Mouse (Mus musculus): ENCODE results near the gene Klf1.
"Not testable (repeated sequence)": the region's sequence is repeated elsewhere in the genome, so short reads cannot be mapped to it uniquely, and the experiment has no call there.

Klf1 gene

DNA sequence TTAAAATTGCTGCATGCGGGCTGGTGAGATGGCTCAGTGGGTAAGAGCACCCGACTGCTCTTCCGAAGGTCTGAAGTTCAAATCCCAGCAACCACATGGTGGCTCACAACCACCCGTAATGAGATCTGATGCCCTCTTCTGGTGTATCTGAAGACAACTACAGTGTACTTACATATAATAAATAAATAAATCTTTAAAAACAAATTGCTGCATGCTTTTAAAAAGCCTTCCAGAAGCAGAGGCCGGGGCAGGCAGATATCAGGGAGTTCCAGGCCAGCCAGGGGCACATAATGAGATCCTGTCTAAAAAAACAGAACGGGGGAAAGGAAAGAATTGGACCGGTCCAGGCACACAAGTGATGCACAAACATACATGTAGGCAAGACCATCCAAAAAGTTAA is 6.3 kb downstream of the Klf1 start:
- not testable (repeated sequence) for DNase-seq

DNA sequence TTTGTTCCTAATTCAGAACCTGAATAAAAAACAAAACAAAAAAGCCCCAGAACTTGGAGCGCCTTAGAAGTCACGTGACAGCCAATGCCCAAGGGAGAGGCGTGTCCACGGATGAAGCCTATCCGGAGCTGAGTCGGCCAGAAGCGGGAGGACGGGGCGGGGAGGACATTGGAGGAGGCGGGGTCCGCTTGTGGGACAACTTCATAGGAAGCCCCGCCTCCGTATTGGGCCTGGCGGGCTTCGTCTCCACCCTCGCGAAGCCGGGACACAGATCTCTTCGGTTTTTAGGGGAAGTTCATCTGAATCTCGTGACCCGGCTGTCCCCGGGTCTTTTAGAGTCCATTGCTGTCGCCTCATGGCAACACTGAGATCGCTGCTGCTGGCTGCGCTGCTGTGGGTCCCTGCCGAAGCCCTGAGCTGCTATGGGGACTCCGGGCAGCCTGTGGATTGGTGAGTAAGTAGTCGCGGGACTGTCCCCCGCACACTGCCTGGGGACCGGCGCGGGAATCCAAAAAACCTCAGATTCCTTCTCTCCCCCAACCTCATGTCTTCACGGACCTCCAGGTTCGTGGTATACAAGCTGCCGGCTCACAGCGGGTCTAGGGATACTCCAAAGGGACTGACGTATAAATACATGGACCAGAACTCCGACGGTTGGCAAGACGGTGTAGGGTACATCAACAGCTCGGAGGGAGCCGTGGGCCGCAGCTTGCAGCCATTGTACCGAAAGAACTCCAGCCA is 6.9 kb downstream of the Klf1 start, which contains the start of gene Dnase2a:
Gene Dnase2a (plus strand): TSS at position 140 of the 741 bp plus-strand sequence.
- peak; percentile 82 for DNase-seq

DNA sequence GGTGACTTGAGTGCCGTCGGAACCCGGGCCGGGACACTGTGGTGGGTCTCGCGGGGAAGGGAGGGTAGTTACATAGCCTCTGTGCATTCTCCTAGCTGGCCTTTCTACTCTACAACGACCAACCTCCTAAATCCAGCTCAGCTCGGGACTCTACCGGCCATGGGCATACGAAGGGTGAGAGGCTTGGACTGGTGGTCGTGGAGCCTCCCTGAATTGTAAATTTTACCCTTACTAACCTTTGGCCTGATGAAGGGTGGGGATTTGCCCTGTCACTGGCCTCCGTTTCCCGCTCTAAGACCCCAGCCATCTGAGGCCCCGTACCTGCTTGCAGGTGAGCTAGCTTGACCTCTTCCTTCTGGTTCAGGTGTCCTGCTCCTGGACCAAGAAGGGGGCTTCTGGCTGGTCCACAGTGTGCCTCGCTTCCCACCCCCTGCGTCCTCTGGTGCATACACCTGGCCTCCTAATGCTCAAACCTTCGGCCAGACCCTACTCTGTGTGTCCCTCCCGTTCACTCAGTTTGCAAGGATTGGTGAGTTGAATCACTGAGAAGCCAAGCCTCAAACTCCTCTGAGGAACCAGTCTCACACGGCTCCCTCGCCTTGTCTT is 7.5 kb downstream of the Klf1 start:
- DNase-seq = no peak

GRCm38 (mm10) chr8:84909949-84910348 is 8.2 kb downstream of the Klf1 start:
- DNase-seq = no peak

GRCm38 (mm10) chr8:84910551-84910950 is 8.8 kb downstream of the Klf1 start:
- no peak for DNase-seq

GRCm38 (mm10) chr8:84911854-84912253 is 10.1 kb downstream of the Klf1 start:
- no peak for DNase-seq

DNA sequence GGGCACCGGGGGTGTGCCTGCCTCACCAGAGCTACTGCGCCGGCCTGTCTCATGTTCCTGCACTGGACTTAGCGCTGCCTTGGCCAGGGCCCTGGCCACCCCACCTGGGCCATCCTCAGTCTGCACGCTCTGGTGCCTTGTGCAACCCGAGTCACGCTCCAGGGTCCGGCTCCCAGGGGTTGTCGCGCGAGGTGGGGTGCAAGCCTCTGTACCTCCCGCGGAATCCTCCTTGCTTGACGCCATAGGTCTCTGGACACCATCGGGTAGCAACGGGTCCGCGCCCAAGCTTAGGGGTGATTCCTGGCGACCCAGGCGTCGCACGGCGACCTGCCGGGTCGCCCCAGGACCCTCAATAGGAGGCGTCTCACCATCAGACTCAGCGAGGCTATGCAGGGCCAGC is 10.7 kb downstream of the Klf1 start:
- no peak for DNase-seq

DNA sequence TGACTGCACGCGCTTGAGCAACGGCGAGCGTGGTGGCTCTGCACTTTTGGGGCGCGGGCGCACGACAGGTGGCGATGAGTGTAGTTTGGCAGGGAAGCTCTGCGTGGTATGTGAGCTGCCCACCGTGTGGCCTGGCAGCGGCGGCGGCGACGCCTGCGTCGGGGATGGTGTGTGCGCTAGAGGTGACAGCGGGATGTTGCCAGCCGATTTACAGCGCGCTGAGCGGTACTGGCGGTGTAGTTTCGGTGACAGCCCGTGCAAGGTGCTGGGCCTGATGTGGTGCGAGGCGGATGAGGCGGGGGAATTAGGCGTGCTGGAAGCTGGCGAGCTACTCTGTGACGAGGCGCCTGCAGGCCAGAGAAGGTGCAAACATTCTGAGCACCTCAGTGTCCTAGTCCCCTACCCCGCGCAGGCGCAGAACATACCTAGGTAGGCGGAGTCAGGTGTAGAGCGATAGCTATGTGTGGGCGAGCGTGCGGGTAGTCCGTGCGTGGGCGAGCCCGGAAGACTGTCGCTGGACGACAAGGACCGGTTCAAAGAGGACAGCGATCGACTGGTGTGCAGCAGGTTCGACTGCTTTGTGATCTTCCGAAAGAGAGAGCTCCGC is 11.3 kb downstream of the Klf1 start:
- peak; percentile 53 for DNase-seq

GRCm38 (mm10) chr8:84913502-84913900 is 11.8 kb downstream of the Klf1 start:
- no peak for DNase-seq

DNA sequence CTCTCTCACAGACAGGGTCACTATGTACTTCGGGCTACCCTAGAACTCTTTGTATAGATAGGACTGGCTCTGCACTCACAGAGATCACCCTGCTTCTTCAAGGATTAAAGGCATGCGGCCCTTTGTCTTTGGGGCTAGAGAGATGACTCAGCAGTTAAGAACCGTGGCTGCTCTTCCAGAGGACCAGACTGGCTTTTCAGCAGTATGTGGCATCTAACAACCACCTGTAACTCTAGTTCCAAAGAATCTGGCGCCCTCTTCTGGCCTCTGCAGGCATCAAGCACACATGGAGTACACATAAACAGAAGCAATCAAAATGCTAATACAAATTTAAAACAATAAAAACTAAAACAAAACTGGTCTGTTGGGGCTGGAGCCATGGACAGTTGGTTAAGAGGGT is 12.2 kb downstream of the Klf1 start:
- peak; percentile 63 for DNase-seq

- DNase-seq = no peak
Measured at GRCm38 (mm10) chr8:84915269-84915668, 13.5 kb downstream of the Klf1 start.

DNA sequence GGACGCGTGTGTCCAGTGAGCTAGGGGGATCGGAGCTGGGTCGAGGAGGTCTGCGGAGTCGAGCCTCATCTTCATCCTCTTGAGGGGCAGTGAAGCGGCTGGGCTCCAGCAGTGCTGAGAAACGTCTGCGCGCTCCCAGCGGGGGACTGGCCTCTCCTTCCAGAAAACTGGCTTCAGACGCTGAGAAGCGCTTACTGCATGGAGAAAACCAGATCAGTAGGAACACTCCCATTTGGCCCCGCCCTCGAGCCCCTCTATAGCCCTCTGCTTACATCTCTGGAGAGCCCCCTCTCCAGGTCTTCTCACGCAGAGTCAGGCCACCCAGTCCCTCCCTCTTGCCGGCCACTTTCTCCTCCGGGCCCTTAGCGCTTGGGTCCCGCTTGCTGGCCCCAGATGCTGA is 16.1 kb downstream of the Klf1 start:
- DNase-seq = no peak

GRCm38 (mm10) chr8:84918646-84919045 is 16.9 kb downstream of the Klf1 start:
- DNase-seq = no peak

GRCm38 (mm10) chr8:84921596-84921995 is 19.9 kb downstream of the Klf1 start:
- no peak for DNase-seq

- DNase-seq = no peak
Measured at GRCm38 (mm10) chr8:84925557-84925956, 23.8 kb downstream of the Klf1 start.

DNA sequence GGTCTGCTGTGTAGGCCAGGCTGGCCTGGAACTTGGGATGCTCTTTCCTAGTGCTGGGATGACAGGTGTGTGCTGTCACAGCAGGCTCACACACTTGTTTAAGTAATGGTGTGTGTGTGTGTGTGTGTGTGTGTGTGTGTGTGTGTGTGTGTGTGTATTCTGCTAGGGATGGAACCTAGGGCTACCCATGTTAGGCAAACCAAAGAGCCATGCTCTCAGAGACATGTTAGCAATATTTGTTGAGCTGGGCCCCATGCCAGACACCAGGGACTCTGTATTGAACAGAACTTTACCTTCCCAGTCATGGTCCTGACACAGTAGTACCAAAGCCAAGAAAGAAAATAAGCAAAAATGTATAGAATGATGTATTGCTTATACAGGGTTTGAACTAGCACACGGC is 25.8 kb downstream of the Klf1 start:
- no peak for DNase-seq

DNA sequence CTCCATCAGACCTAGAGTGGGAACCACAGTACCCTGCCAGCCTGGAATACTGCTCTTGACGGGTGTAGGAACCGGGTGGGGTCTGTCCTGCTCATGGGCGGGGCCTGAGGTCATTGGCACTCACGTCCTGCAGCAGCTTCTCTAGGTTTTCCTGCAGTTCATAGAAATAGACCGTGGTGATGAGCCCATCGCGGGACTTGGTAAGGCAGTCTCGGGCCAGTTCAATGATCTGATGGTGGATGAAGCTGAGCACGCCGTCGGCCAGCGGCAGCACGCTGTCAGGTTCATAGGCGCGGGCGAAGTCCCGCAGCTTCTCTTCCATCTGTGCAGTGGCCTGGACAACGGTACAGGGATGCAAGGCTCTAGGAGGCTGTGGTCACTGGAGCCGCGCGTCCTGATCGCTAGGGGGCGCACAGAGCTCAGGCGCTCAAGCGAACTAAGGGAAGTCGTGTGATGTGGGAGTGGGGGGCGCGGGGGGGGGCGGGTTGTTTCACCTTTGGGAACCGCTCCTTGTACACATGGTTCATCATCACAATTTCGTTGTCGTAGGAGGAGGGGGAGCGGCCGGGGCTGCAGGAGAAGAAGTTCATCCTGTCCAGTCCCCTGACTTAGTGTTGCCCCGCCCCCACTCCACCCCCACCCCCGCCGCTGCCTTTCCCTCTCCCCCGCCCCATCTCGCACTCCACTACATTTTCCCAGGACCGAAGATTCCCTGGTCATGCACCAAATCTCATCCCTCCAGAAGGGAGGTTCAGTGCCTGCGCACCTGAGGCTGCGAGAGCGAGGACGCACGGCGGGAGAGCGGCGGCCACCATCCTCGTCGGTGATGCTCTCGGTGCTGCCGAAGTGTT is 27.0 kb downstream of the Klf1 start:
- DNase-seq = peak; percentile 76

- no peak for DNase-seq
Measured at GRCm38 (mm10) chr8:84930582-84930981, 28.9 kb downstream of the Klf1 start.

DNA sequence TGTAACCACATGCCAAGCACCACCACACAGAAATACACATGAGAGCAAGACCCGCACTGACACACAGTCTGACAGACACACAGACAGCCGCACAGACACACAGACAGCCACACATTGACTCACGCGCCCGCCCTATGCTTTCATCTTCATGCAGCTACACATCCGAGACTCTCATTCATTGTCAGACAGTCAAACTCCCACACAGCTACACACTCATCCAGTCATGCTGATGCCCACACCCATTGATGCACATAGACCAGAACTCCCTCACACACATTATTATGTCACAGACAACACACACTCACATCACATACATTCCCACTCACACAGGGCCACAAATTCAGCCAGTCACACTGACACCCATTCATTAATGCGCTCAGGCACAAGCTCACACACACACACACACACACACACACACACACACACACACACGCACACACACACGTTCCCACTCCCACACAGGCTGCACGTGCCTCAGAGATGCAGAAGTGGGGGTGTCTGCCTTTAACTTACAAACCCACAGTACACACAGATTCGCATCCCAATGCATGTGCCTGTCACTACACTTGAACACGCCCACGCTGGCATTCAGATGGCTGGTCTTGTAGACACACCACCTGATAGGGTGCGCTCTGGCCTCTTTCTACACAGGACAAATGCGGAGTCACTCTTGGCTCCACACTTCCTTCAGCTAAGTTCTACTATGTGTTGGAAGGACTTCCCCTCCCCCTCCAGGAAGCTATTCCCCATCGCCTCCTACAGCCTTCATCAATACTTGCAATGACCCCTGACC is 32.2 kb downstream of the Klf1 start:
- DNase-seq = no peak

GRCm38 (mm10) chr8:84934860-84935259 is 33.1 kb downstream of the Klf1 start:
- DNase-seq = no peak

- no peak for DNase-seq
Measured at GRCm38 (mm10) chr8:84935489-84935888, 33.8 kb downstream of the Klf1 start.
